Mouse (Mus musculus): ENCODE results near the gene Armcx4. TPM values are rescaled to one million over a fixed set of nuclear protein-coding genes. Genes with fewer than 3 reads are reported as not detected.

The Armcx4 gene
- polyA plus RNA-seq, 1 experiment: 0.73 TPM

- H3K4me1 ChIP-seq (replicated peaks; ENCODE audit: control insufficient read depth, insufficient read depth, low read length): no peaks in the 10 kb centered on the region
- 95% methylated on average over 5 of the region's 5 CpGs for WGBS
- H3K36me3 ChIP-seq (ENCODE audit: control insufficient read depth, insufficient read depth, low read length): no peaks in the 10 kb centered on the region
- TF ChIP-seq CTCF (IDR thresholded peaks at IDR 0.05; ENCODE audit: borderline replicate concordance, control insufficient read depth, extremely low read depth, insufficient read depth, low read length, poor library complexity) (no peak), POLR2A (IDR thresholded peaks at IDR 0.05; ENCODE audit: control insufficient read depth, extremely low read depth, insufficient read depth, low read length, poor library complexity) (no peak)
- H3K27ac ChIP-seq (ENCODE audit: control insufficient read depth, insufficient read depth, low read length): no peak overlapping the region
- H3K27me3 ChIP-seq (ENCODE audit: control insufficient read depth, insufficient read depth, low read length): no peaks in the 10 kb centered on the region
- no peak for DNase-seq
- no peak overlapping the region for H3K4me3 ChIP-seq (ENCODE audit: control insufficient read depth, insufficient read depth, low read length)
These were observed 24.7 kb upstream of the Armcx4 start for GRCm38 (mm10) chrX:134661586-134661985.

GRCm38 (mm10) chrX:134675022-134675421 is 11.3 kb upstream of the Armcx4 start:
- WGBS: 94% methylated on average over 5 of the region's 5 CpGs
- TF ChIP-seq POLR2A (IDR thresholded peaks at IDR 0.05; ENCODE audit: control insufficient read depth, extremely low read depth, insufficient read depth, low read length, poor library complexity): no peak
- no peak for TF ChIP-seq CTCF (IDR thresholded peaks at IDR 0.05; ENCODE audit: borderline replicate concordance, control insufficient read depth, extremely low read depth, insufficient read depth, low read length, poor library complexity)
- Histone ChIP-seq H3K27me3 (ENCODE audit: control insufficient read depth, insufficient read depth, low read length) (no peaks in the 10 kb centered on the region), H3K4me1 (replicated peaks; ENCODE audit: control insufficient read depth, insufficient read depth, low read length) (no peaks in the 10 kb centered on the region), H3K27ac (ENCODE audit: control insufficient read depth, insufficient read depth, low read length) (no peak overlapping the region), H3K4me3 (ENCODE audit: control insufficient read depth, insufficient read depth, low read length) (no peak overlapping the region), H3K36me3 (ENCODE audit: control insufficient read depth, insufficient read depth, low read length) (no peaks in the 10 kb centered on the region)
- DNase-seq: no peak

GRCm38 (mm10) chrX:134675959-134676358 is 10.4 kb upstream of the Armcx4 start:
- WGBS: 100% methylated on average over 1 of the region's 1 CpGs
- Histone ChIP-seq H3K36me3 (ENCODE audit: control insufficient read depth, insufficient read depth, low read length) (no peaks in the 10 kb centered on the region), H3K27ac (ENCODE audit: control insufficient read depth, insufficient read depth, low read length) (no peak overlapping the region), H3K27me3 (ENCODE audit: control insufficient read depth, insufficient read depth, low read length) (no peaks in the 10 kb centered on the region), H3K4me1 (replicated peaks; ENCODE audit: control insufficient read depth, insufficient read depth, low read length) (no peaks in the 10 kb centered on the region), H3K4me3 (ENCODE audit: control insufficient read depth, insufficient read depth, low read length) (no peak overlapping the region)
- TF ChIP-seq CTCF (IDR thresholded peaks at IDR 0.05; ENCODE audit: borderline replicate concordance, control insufficient read depth, extremely low read depth, insufficient read depth, low read length, poor library complexity) (no peak), POLR2A (IDR thresholded peaks at IDR 0.05; ENCODE audit: control insufficient read depth, extremely low read depth, insufficient read depth, low read length, poor library complexity) (no peak)
- DNase-seq: no peak

- WGBS: 75% methylated on average over 5 of the region's 5 CpGs
- peaks cover 3% of the 10 kb centered on the region; the same call in 1 of the 2 replicates for H3K4me1 ChIP-seq (replicated peaks; ENCODE audit: control insufficient read depth, insufficient read depth, low read length)
- DNase-seq: no peak
- H3K27ac ChIP-seq (ENCODE audit: control insufficient read depth, insufficient read depth, low read length): no peak overlapping the region
- no peaks in the 10 kb centered on the region for H3K27me3 ChIP-seq (ENCODE audit: control insufficient read depth, insufficient read depth, low read length)
- no peaks in the 10 kb centered on the region for H3K36me3 ChIP-seq (ENCODE audit: control insufficient read depth, insufficient read depth, low read length)
- TF ChIP-seq POLR2A (IDR thresholded peaks at IDR 0.05; ENCODE audit: control insufficient read depth, extremely low read depth, insufficient read depth, low read length, poor library complexity) (no peak), CTCF (IDR thresholded peaks at IDR 0.05; ENCODE audit: borderline replicate concordance, control insufficient read depth, extremely low read depth, insufficient read depth, low read length, poor library complexity) (no peak)
- no peak overlapping the region for H3K4me3 ChIP-seq (ENCODE audit: control insufficient read depth, insufficient read depth, low read length)
These were observed 1.4 kb upstream of the Armcx4 start for GRCm38 (mm10) chrX:134684936-134685335.

- H3K4me3 ChIP-seq (ENCODE audit: control insufficient read depth, insufficient read depth, low read length): peak overlapping the region; percentile 96
- peaks cover 3% of the 10 kb centered on the region; the same call in 1 of the 2 replicates for H3K4me1 ChIP-seq (replicated peaks; ENCODE audit: control insufficient read depth, insufficient read depth, low read length)
- no peak for DNase-seq
- H3K27ac ChIP-seq (ENCODE audit: control insufficient read depth, insufficient read depth, low read length): no peak overlapping the region
- no peaks in the 10 kb centered on the region for H3K27me3 ChIP-seq (ENCODE audit: control insufficient read depth, insufficient read depth, low read length)
- 2% methylated on average over 16 of the region's 16 CpGs for WGBS
- no peaks in the 10 kb centered on the region for H3K36me3 ChIP-seq (ENCODE audit: control insufficient read depth, insufficient read depth, low read length)
- TF ChIP-seq POLR2A (IDR thresholded peaks at IDR 0.05; ENCODE audit: control insufficient read depth, extremely low read depth, insufficient read depth, low read length, poor library complexity): no peak
- no peak for TF ChIP-seq CTCF (IDR thresholded peaks at IDR 0.05; ENCODE audit: borderline replicate concordance, control insufficient read depth, extremely low read depth, insufficient read depth, low read length, poor library complexity)
These were observed 436 bp downstream of the Armcx4 start for GRCm38 (mm10) chrX:134686739-134687171.

- DNase-seq: no peak
- 92% methylated on average over 2 of the region's 2 CpGs for WGBS
- TF ChIP-seq POLR2A (IDR thresholded peaks at IDR 0.05; ENCODE audit: control insufficient read depth, extremely low read depth, insufficient read depth, low read length, poor library complexity): no peak
- TF ChIP-seq CTCF (IDR thresholded peaks at IDR 0.05; ENCODE audit: borderline replicate concordance, control insufficient read depth, extremely low read depth, insufficient read depth, low read length, poor library complexity): no peak
- Histone ChIP-seq H3K27ac (ENCODE audit: control insufficient read depth, insufficient read depth, low read length) (no peak overlapping the region), H3K27me3 (ENCODE audit: control insufficient read depth, insufficient read depth, low read length) (no peaks in the 10 kb centered on the region), H3K4me3 (ENCODE audit: control insufficient read depth, insufficient read depth, low read length) (no peak overlapping the region), H3K36me3 (ENCODE audit: control insufficient read depth, insufficient read depth, low read length) (no peaks in the 10 kb centered on the region), H3K4me1 (replicated peaks; ENCODE audit: control insufficient read depth, insufficient read depth, low read length) (peaks cover 3% of the 10 kb centered on the region; the same call in 1 of the 2 replicates)
These were observed 3.4 kb downstream of the Armcx4 start for GRCm38 (mm10) chrX:134689676-134690075.
